Mouse (Mus musculus) limb, embryonic 15.5 days (tissue): ENCODE results near the gene Tbc1d5. TPM values are rescaled to one million over a fixed set of nuclear protein-coding genes. Genes with fewer than 3 reads are reported as not detected.
"Not testable (repeated sequence)": the region's sequence is repeated elsewhere in the genome, so short reads cannot be mapped to it uniquely, and the experiment has no call there.

ENCODE experiments used
- ATAC-seq: fragments of 200-750 bp; cut with Nextera tagmentation; 2 replicates; pipeline ENCODE4 v1.8.0; 2017; ENCODE audit warnings: low read depth, moderate TSS enrichment; ENCODE audit not compliant: insufficient number of reproducible peaks, low FRiP score, low TSS enrichment
- H3K27ac ChIP-seq: fragments of 300-500 bp; sonication (generic); 2 replicates; pipeline ENCODE4 v1.5.1; 2015; ENCODE audit warnings: moderate library complexity, mild to moderate bottlenecking, inconsistent platforms
- H3K27me3 ChIP-seq: fragments of 300-500 bp; sonication (generic); 2 replicates; pipeline ENCODE4 v1.6.1; 2015; ENCODE audit warnings: inconsistent platforms
- H3K36me3 ChIP-seq: fragments of 300-500 bp; sonication (generic); 2 replicates; pipeline ENCODE4 v1.6.1; 2015; ENCODE audit warnings: inconsistent platforms
- H3K4me1 ChIP-seq: fragments of 300-500 bp; sonication (generic); 2 replicates; pipeline ENCODE4 v1.6.1; 2015; ENCODE audit warnings: inconsistent platforms
- H3K4me2 ChIP-seq: fragments of 300-500 bp; sonication (generic); 2 replicates; pipeline ENCODE4 v1.6.1; 2015; ENCODE audit warnings: mild to moderate bottlenecking, inconsistent platforms
- H3K4me3 ChIP-seq: fragments of 300-500 bp; sonication (generic); 2 replicates; pipeline ENCODE4 v1.5.1; 2015; ENCODE audit warnings: mild to moderate bottlenecking, inconsistent platforms
- H3K9ac ChIP-seq: fragments of 300-500 bp; sonication (generic); 2 replicates; pipeline ENCODE4 v1.6.1; 2015; ENCODE audit warnings: inconsistent platforms
- H3K9me3 ChIP-seq: fragments of 300-500 bp; sonication (generic); 2 replicates; pipeline ENCODE4 v1.6.1; 2016; ENCODE audit warnings: inconsistent platforms
- WGBS: fragments of 180-500 bp; shearing (Covaris S2); methylation state at CpG from one replicate; pipeline ENCODE4 v1.1.7; 2015; 5-methylcytosine and 5-hydroxymethylcytosine counted together
- polyA plus RNA-seq: library from polyadenylated mRNA; unstranded; fragments of >200 nt; fragmentation: Nextera tagmentation; extraction: Ambion mirVana; gene quantifications from 2 replicates; pipeline ENCODE4 v1.2.1, GENCODE M21; 2015

Gene Tbc1d5
- polyA plus RNA-seq, 1 experiment from 2014 or later = 9.8 TPM

GRCm38 (mm10) chr17:50735382-50735954 is 443.7 kb downstream of the Tbc1d5 start:
- no peak overlapping the region for H3K4me3 ChIP-seq
- H3K36me3 ChIP-seq = peaks cover 6% of the 10 kb centered on the region; the same call in 1 of the 2 replicates
- H3K27ac ChIP-seq = peak overlapping the region; percentile 27; the same call in 1 of the 2 replicates
- peaks cover 9% of the 10 kb centered on the region for H3K4me1 ChIP-seq
- no peaks in the 10 kb centered on the region for H3K27me3 ChIP-seq
- no peak overlapping the region for H3K4me2 ChIP-seq
- no peak for ATAC-seq
- H3K9me3 ChIP-seq = no peaks in the 10 kb centered on the region
- WGBS = 78% methylated on average over 4 of the region's 4 CpGs
- no peak overlapping the region for H3K9ac ChIP-seq

- no peak overlapping the region for H3K4me2 ChIP-seq
- no peak overlapping the region for H3K27ac ChIP-seq
- H3K9me3 ChIP-seq = no peaks in the 10 kb centered on the region
- H3K4me3 ChIP-seq = no peak overlapping the region
- no peaks in the 10 kb centered on the region for H3K27me3 ChIP-seq
- H3K9ac ChIP-seq = no peak overlapping the region
- ATAC-seq = no peak
- peaks cover 6% of the 10 kb centered on the region; the same call in 1 of the 2 replicates for H3K36me3 ChIP-seq
- peaks cover 9% of the 10 kb centered on the region for H3K4me1 ChIP-seq
- WGBS = 82% methylated on average over 6 of the region's 6 CpGs
Observed at GRCm38 (mm10) chr17:50734781-50735180, 444.4 kb downstream of the Tbc1d5 start.

- WGBS = 84% methylated on average over 7 of the region's 7 CpGs
- Histone ChIP-seq H3K4me3 (no peak overlapping the region), H3K27me3 (no peaks in the 10 kb centered on the region), H3K4me1 (peaks cover 9% of the 10 kb centered on the region), H3K9ac (no peak overlapping the region), H3K36me3 (peaks cover 6% of the 10 kb centered on the region; the same call in 1 of the 2 replicates), H3K27ac (no peak overlapping the region), H3K9me3 (no peaks in the 10 kb centered on the region), H3K4me2 (no peak overlapping the region)
- ATAC-seq = no peak
Observed at GRCm38 (mm10) chr17:50733390-50733789, 445.8 kb downstream of the Tbc1d5 start.

GRCm38 (mm10) chr17:50731876-50732275 is 447.3 kb downstream of the Tbc1d5 start:
- Histone ChIP-seq H3K4me3 (no peak overlapping the region), H3K27me3 (no peaks in the 10 kb centered on the region), H3K9me3 (no peaks in the 10 kb centered on the region), H3K27ac (no peak overlapping the region), H3K4me2 (no peak overlapping the region), H3K4me1 (peaks cover 9% of the 10 kb centered on the region), H3K36me3 (peaks cover 6% of the 10 kb centered on the region; the same call in 1 of the 2 replicates), H3K9ac (no peak overlapping the region)
- ATAC-seq = no peak
- WGBS = 86% methylated on average over 5 of the region's 5 CpGs

GRCm38 (mm10) chr17:50730896-50731295 is 448.3 kb downstream of the Tbc1d5 start:
- 86% methylated on average over 2 of the region's 2 CpGs for WGBS
- no peaks in the 10 kb centered on the region for H3K9me3 ChIP-seq
- no peak for ATAC-seq

GRCm38 (mm10) chr17:50729577-50729976 is 449.6 kb downstream of the Tbc1d5 start:
- Histone ChIP-seq H3K4me1 (no peaks in the 10 kb centered on the region), H3K9me3 (no peaks in the 10 kb centered on the region), H3K36me3 (peaks cover 6% of the 10 kb centered on the region; the same call in 1 of the 2 replicates), H3K27ac (no peak overlapping the region), H3K27me3 (no peaks in the 10 kb centered on the region), H3K9ac (no peak overlapping the region), H3K4me3 (no peak overlapping the region), H3K4me2 (no peak overlapping the region)
- 83% methylated on average over 6 of the region's 6 CpGs for WGBS
- no peak for ATAC-seq

More at GRCm38 (mm10) chr17:50730896-50731295, 448.3 kb downstream of the Tbc1d5 start:
- no peak overlapping the region for H3K27ac ChIP-seq
- no peak overlapping the region for H3K4me3 ChIP-seq
- no peaks in the 10 kb centered on the region for H3K27me3 ChIP-seq
- H3K4me2 ChIP-seq = no peak overlapping the region
- peaks cover 6% of the 10 kb centered on the region; the same call in 1 of the 2 replicates for H3K36me3 ChIP-seq
- no peak overlapping the region for H3K9ac ChIP-seq
- H3K4me1 ChIP-seq = peaks cover 2% of the 10 kb centered on the region

GRCm38 (mm10) chr17:50729031-50729430 is 450.1 kb downstream of the Tbc1d5 start:
- WGBS = 97% methylated on average over 2 of the region's 2 CpGs

GRCm38 (mm10) chr17:50726265-50726664 is 452.9 kb downstream of the Tbc1d5 start:
- whole genome bisulfite sequencing = 72% methylated on average over 2 of the region's 2 CpGs

More at GRCm38 (mm10) chr17:50729031-50729430, 450.1 kb downstream of the Tbc1d5 start:
- no peak overlapping the region for H3K9ac ChIP-seq
- no peak overlapping the region for H3K27ac ChIP-seq
- H3K4me2 ChIP-seq = no peak overlapping the region
- H3K27me3 ChIP-seq = no peaks in the 10 kb centered on the region
- no peak overlapping the region for H3K4me3 ChIP-seq
- ATAC-seq = no peak
- no peaks in the 10 kb centered on the region for H3K9me3 ChIP-seq
- H3K4me1 ChIP-seq = no peaks in the 10 kb centered on the region
- H3K36me3 ChIP-seq = peaks cover 2% of the 10 kb centered on the region; the same call in 1 of the 2 replicates

GRCm38 (mm10) chr17:50724376-50724775 is 454.8 kb downstream of the Tbc1d5 start:
- H3K27ac ChIP-seq = no peak overlapping the region
- H3K4me3 ChIP-seq = no peak overlapping the region
- 84% methylated on average over 2 of the region's 2 CpGs for WGBS
- no peaks in the 10 kb centered on the region for H3K9me3 ChIP-seq
- no peaks in the 10 kb centered on the region for H3K4me1 ChIP-seq
- H3K36me3 ChIP-seq = no peaks in the 10 kb centered on the region
- no peak overlapping the region for H3K9ac ChIP-seq
- H3K27me3 ChIP-seq = no peaks in the 10 kb centered on the region
- no peak overlapping the region for H3K4me2 ChIP-seq
- no peak for ATAC-seq

More at GRCm38 (mm10) chr17:50726265-50726664, 452.9 kb downstream of the Tbc1d5 start:
- Histone ChIP-seq H3K4me3 (no peak overlapping the region), H3K36me3 (no peaks in the 10 kb centered on the region), H3K27me3 (no peaks in the 10 kb centered on the region), H3K9ac (no peak overlapping the region), H3K4me1 (no peaks in the 10 kb centered on the region), H3K27ac (no peak overlapping the region), H3K4me2 (no peak overlapping the region), H3K9me3 (no peaks in the 10 kb centered on the region)
- no peak for ATAC-seq

- ATAC-seq = no peak
- Histone ChIP-seq H3K9ac (no peak overlapping the region), H3K36me3 (no peaks in the 10 kb centered on the region), H3K4me1 (no peaks in the 10 kb centered on the region), H3K4me2 (no peak overlapping the region), H3K4me3 (no peak overlapping the region), H3K9me3 (no peaks in the 10 kb centered on the region), H3K27ac (no peak overlapping the region), H3K27me3 (no peaks in the 10 kb centered on the region)
- WGBS = 83% methylated on average over 5 of the region's 5 CpGs
Observed at GRCm38 (mm10) chr17:50717586-50717985, 461.6 kb downstream of the Tbc1d5 start.

- Histone ChIP-seq H3K4me1 (no peaks in the 10 kb centered on the region), H3K4me3 (no peak overlapping the region), H3K36me3 (no peaks in the 10 kb centered on the region), H3K27me3 (no peaks in the 10 kb centered on the region), H3K4me2 (no peak overlapping the region), H3K9ac (no peak overlapping the region), H3K27ac (no peak overlapping the region), H3K9me3 (no peaks in the 10 kb centered on the region)
- no peak for ATAC-seq
- 56% methylated on average over 7 of the region's 7 CpGs for WGBS
Observed at GRCm38 (mm10) chr17:50710497-50711222, 468.5 kb downstream of the Tbc1d5 start.

- not testable (repeated sequence) for H3K4me1 ChIP-seq, H3K9ac ChIP-seq, H3K27ac ChIP-seq, ATAC-seq, H3K36me3 ChIP-seq, H3K9me3 ChIP-seq, H3K27me3 ChIP-seq
- 1% methylated on average over 39 of the region's 39 CpGs for WGBS
- Histone ChIP-seq H3K4me2 (peak overlapping the region; percentile 36), H3K4me3 (peak overlapping the region; percentile 23)
Observed at GRCm38 (mm10) chr17:50698410-50698809, 480.7 kb downstream of the Tbc1d5 start.
